Mouse (Mus musculus) layer of hippocampus, adult 2 months (tissue): Measurements from ENCODE around the gene Mbtps2. TPM values are rescaled to one million over a fixed set of nuclear protein-coding genes. Genes with fewer than 3 reads are reported as not detected.

Experiments used
- DNase-seq, 2 experiments: peaks; one replicate each; pipeline ENCODE4 v3.0.0; 2022; ENCODE audit warnings: low spot score in 2 of 2
- H3K27ac ChIP-seq: fragments of 200-600 bp; 2 replicates; pipeline ENCODE4 v1.8.1; 2022
- H3K4me3 ChIP-seq: fragments of 200-600 bp; 2 replicates; pipeline ENCODE4 v1.8.1; 2022; ENCODE audit warnings: mild to moderate bottlenecking
- CTCF ChIP-seq: fragments of 200-600 bp; conservative IDR thresholded peaks from 2 replicates; pipeline ENCODE4 v1.8.1; 2022; ENCODE audit warnings: antibody characterized with exemption, mild to moderate bottlenecking, moderate library complexity
- total RNA-seq, 2 experiments: library from RNA; stranded (reverse); gene quantifications; 2 replicates each; pipeline ENCODE4 v1.2.3; 2021

The Mbtps2 gene
- total RNA-seq, 2 experiments from 2014 or later = 34.0 to 34.1 TPM

- peak; percentile 10 to 26 for DNase-seq
- TF ChIP-seq CTCF = no peak
- Histone ChIP-seq H3K27ac (peak within 1 kb of the TSS; percentile 84), H3K4me3 (peak within 1 kb of the TSS; percentile 64)
These were observed 106.4 kb downstream of the Mbtps2 start, which contains the start of gene Sms for GRCm38 (mm10) chrX:157491944-157492726. Gene Sms (minus strand): TSS chrX:157492287.

- peak overlapping the region; percentile 64 for H3K4me3 ChIP-seq
- H3K27ac ChIP-seq = peak overlapping the region; percentile 84
- peak in 1 of 2 experiments; percentile 19 for DNase-seq
- TF ChIP-seq CTCF = no peak
These were observed 107.2 kb downstream of the Mbtps2 start for GRCm38 (mm10) chrX:157491145-157491935.

DNA sequence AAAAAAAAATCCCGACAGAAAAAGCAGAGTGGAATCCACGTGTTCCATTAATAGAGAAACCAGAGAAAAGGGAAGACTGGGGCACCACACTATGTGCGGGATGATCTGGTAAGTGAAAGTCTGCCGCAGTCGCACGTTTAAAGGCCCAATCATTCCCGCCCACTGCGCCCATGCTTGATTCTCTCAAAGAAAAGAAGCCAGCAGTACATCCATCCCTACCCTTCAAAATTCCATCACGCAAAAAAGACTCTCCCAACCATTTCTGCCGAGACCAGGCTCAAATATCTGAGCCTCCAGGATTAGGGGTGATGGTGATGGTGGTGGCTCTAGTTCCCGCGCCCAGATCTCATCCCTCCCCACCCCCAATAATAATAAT, 107.8 kb downstream of the Mbtps2 start:
- Histone ChIP-seq H3K4me3 (peak overlapping the region; percentile 64), H3K27ac (peak overlapping the region; percentile 84)
- TF ChIP-seq CTCF = no peak
- no peak for DNase-seq

GRCm38 (mm10) chrX:157489871-157490721, 108.4 kb downstream of the Mbtps2 start:
- no peak for DNase-seq

GRCm38 (mm10) chrX:157488831-157489230, 109.7 kb downstream of the Mbtps2 start:
- Histone ChIP-seq H3K27ac (no peak overlapping the region), H3K4me3 (no peak overlapping the region)
- TF ChIP-seq CTCF = no peak
- DNase-seq = no peak

More at GRCm38 (mm10) chrX:157489871-157490721, 108.4 kb downstream of the Mbtps2 start:
- Histone ChIP-seq H3K4me3 (peak overlapping the region; percentile 64), H3K27ac (no peak overlapping the region)
- TF ChIP-seq CTCF = no peak

DNA sequence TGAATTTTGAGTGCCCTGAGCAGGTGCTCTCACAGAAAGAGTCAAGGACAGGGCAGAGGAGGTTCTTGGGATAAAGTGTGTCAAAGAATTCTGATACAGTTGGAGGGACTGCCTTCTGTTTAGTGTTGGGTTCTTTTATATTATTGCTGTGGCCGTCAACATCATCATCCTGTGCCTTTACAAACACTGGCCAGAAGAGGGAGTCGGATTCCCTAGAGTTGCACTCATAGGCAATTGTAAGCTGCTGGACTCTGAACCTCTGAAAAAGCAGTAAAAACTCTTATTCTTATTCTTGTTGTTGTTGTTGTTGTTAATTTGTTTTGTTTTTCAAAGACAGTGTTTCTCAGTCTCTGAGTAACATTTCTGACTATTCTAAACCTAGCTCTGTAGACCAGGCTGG, 111.8 kb downstream of the Mbtps2 start:
- Histone ChIP-seq H3K27ac (no peak overlapping the region), H3K4me3 (no peak overlapping the region)
- DNase-seq = peak; percentile 16 to 29
- peak; percentile 77 for TF ChIP-seq CTCF

Other genes starting within 250 kb of the Mbtps2 start
- under 1 TPM; 0.29 to 0.38 TPM for gene Phex, start 183.4 kb downstream of the Mbtps2 start, total RNA-seq
- 100 to 1,000 TPM in 1 of 2 experiments, 10 to 100 TPM in 1; 80.3 to 111 TPM for gene Sms, start 106.4 kb downstream of the Mbtps2 start, total RNA-seq
- under 1 TPM in 1 of 2 experiments, not detected in 1; 0.93 TPM for gene Yy2, start 29.7 kb downstream of the Mbtps2 start, total RNA-seq
- gene Smpx, start 100.2 kb upstream of the Mbtps2 start, total RNA-seq = not detected
- under 1 TPM; 0.25 to 0.26 TPM for gene Klhl34, start 219.7 kb upstream of the Mbtps2 start, total RNA-seq